Mouse (Mus musculus) layer of hippocampus, postnatal 14 days (tissue): ENCODE results near the gene Fars2. TPM values are rescaled to one million over a fixed set of nuclear protein-coding genes. Genes with fewer than 3 reads are reported as not detected.
"Not testable (repeated sequence)": the region's sequence is repeated elsewhere in the genome, so short reads cannot be mapped to it uniquely, and the experiment has no call there.

Source experiments
- DNase-seq, 2 experiments: peaks; one replicate each; pipeline ENCODE4 v3.0.0; 2021 to 2022; ENCODE audit warnings: low spot score in 2 of 2, mixed read lengths in 1 of 2
- total RNA-seq, 2 experiments: library from RNA; stranded (reverse); gene quantifications; 2 replicates each; pipeline ENCODE4 v1.2.3; 2021

The Fars2 gene
- total RNA-seq, 2 experiments from 2014 or later = 30.2 to 37.4 TPM

DNA sequence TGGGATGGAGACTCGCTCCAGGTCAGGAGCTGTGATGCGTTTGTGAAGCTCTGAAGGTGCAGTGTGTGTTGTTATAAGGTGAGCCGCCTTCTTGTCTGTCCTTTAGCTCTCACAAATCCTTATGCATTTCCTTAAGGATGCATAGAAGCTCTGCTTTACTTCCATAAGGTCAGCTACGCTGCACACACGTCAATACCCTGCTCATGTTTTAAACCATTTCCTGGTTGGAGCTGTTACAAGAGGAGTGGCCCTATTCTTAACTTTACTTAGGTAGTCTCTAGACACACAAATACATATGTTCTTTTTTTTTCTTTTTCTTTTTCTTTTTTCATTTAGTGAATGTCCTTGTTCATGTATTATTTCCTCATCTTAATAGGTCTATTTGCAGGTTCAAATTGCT is 22.5 kb downstream of the Fars2 start:
- no peak for DNase-seq

GRCm38 (mm10) chr13:36140247-36141016 is 23.2 kb downstream of the Fars2 start:
- no peak for DNase-seq

DNA sequence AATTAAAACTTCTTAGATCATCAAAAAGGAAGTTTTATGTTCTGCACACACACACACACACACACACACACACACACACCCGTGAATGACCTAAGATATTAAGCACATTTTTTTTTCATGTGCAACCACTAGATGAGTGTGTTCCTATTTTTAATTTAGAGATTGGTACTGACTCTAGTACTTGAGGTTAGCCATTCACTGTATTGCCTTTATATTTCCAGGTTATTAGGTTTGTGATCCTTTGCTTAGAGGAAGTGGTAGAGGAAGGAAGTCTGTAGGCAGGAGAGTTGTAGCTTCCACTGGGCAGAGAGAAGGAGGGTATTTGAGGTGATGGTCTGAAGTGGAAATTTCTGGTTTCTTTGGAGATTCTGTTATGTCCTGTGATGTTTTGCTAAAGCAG is 28.4 kb downstream of the Fars2 start:
- DNase-seq = no peak

DNA sequence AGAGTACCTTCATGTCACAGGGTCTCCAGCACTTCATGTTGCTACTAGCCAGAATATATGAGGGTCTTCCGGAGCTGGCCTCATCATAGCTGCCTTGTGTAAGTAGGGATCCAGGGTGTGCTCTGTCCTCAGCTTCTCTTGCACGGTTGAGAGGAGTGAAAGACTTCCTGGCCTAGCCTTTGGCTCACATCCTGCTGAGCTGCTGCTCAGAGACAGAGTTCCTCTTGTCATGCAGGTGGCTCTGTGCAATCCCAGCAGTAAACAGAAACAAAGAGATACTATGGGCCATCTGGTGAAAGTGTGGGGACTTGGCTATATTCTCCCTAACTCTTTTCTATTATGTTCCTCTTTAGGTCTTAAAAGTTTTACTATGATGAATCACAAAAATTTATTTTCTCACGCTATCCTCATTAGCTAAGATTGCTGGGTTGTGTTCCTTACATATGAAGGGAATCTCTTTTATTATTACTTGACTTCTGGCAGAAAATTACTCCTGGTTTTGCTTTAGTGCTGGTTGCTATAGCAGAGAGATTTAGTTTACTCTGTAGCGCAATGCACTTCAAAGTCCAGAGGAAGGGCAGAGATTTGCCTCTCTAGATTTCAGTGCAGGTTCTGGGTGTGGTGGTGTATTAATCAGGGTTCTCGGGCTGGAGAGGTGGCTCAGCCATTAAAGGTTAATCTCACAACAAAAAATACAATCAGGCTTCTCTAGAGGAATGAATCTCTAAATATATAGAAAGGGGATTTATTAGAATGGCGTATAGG is 32.1 kb downstream of the Fars2 start:
- no peak for DNase-seq

- DNase-seq = no peak
Measured at GRCm38 (mm10) chr13:36150272-36150671, 33.1 kb downstream of the Fars2 start.

- DNase-seq = no peak
Measured at GRCm38 (mm10) chr13:36152728-36153498, 35.7 kb downstream of the Fars2 start.

GRCm38 (mm10) chr13:36156340-36156931 is 39.2 kb downstream of the Fars2 start:
- peak in 1 of 2 experiments; percentile 41 for DNase-seq

DNA sequence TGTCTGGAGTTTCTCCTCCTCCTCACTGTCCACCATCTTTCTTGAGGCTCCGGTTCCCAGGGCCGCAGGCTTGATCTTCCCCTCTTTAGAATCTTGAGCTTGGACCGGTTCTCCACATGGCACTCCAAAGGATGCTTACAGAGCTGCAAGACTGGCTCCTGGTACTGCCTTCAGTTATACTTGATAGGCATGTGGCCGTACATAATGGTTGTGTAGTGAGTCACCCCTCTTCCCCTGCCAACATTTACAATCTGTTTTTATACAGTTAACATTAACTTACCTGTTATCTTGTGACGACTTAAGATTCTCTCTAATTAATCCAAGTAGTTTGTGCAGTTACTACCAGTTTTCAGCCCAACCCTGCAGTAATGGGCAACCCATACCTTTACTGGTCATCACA is 46.2 kb downstream of the Fars2 start:
- DNase-seq = no peak

DNA sequence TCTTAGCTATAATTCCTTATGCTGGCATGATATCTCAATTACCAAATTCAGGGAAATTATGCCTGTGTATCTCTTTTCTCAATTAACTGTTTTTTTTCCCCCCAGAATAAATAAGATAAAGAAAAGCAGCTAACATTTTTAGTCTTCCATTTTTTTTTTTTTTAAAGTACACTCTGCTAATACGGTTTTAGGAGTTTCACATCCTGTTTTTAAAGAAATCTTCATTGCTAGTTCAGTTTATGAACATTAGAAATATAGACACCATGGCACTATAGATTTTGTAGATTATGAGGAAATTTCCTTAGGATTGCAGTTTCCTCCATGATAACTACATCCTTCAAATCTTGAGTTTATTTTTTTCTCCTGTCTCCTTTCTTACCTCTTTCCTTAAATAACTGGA is 46.7 kb downstream of the Fars2 start:
- DNase-seq = no peak

DNA sequence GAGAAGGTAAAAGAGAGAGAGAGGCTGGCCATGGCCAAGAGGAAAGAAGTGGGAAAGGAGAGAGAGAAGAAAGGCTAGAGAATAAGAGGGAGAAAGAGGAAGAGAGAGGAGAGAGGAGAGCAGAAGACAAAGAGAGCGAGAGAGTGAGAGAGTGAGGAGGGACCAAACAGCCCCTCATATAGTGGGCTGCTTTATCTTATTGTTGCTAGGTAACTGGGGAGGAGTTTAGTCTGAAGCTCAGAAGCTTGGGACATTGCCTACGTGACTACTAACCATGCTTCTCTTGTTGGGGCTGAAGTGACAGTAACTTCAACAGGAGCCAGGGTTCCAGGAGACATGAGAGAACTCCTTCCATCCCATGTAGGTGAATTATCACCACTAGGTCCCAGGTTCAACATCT is 55.8 kb downstream of the Fars2 start:
- DNase-seq = not testable (repeated sequence)

- DNase-seq = no peak
Measured at GRCm38 (mm10) chr13:36174101-36174500, 56.9 kb downstream of the Fars2 start.

DNA sequence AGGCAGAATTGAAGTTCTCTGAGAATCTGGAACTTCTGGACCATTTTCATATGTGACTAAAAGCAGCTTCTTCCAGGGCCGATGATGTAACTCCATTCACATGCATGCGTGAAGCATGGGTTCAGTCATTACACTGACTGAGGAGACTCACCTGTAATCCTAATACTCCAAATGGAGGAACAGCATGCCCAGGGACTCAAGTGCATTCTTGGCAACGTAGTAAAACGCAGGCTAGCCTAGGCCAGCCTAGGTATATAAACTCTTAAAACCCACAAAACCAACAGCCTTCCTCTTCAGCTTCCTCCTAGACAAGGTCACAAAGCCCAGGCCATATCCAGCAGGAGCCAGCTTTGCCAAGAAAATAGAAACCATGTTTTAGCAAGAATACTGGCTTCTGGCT is 57.6 kb downstream of the Fars2 start:
- DNase-seq = no peak

- no peak for DNase-seq
Measured at GRCm38 (mm10) chr13:36181231-36181630, 64.0 kb downstream of the Fars2 start.

DNA sequence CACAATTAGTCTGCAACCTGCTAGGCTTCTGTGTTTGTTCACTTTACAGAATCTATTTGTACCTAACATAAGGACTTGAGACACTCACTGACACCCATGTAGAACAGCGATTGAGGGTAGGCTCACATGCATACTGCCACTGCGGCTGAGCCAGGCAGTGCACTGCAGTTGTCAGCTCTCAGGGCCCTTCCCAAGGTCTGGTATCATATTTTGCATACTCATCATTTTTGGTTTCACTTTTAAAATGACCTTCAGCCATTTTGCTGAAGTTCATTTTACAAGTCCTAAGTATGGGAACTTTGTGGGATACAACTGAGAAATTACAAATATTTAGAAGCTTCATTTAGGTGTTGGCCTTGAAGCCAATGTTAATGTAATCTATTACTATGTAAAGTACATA is 73.4 kb downstream of the Fars2 start:
- DNase-seq = no peak

- no peak for DNase-seq
Measured at GRCm38 (mm10) chr13:36193484-36194113, 76.4 kb downstream of the Fars2 start.

GRCm38 (mm10) chr13:36199288-36199687 is 82.1 kb downstream of the Fars2 start:
- no peak for DNase-seq

GRCm38 (mm10) chr13:36200453-36200852 is 83.2 kb downstream of the Fars2 start:
- DNase-seq = no peak

DNA sequence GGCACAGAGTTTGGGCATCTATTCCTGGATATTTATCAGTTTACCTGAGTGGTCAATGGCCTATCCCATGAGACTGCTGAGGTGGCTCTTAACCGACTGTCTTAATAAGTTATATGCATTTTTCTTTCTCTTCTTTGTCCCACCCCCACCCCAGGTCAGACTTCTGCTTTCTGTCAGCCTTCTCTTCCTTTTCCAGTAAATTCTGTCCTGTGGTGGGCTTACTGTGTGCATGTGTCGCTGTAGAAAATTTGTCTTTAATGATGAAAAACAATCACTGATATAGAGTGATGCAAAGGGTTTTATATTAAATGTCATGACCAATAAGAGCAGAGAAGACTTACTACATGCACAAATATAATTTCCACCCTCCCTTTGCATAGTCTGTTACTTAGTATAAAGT is 85.3 kb downstream of the Fars2 start:
- no peak for DNase-seq

GRCm38 (mm10) chr13:36203014-36203413 is 85.8 kb downstream of the Fars2 start:
- DNase-seq = no peak

- no peak for DNase-seq
Measured at GRCm38 (mm10) chr13:36204320-36204719, 87.1 kb downstream of the Fars2 start.

- no peak for DNase-seq
Measured at GRCm38 (mm10) chr13:36210965-36211364, 93.8 kb downstream of the Fars2 start.
